Mouse (Mus musculus): ENCODE measurements around the gene Rasgef1b.

DNA sequence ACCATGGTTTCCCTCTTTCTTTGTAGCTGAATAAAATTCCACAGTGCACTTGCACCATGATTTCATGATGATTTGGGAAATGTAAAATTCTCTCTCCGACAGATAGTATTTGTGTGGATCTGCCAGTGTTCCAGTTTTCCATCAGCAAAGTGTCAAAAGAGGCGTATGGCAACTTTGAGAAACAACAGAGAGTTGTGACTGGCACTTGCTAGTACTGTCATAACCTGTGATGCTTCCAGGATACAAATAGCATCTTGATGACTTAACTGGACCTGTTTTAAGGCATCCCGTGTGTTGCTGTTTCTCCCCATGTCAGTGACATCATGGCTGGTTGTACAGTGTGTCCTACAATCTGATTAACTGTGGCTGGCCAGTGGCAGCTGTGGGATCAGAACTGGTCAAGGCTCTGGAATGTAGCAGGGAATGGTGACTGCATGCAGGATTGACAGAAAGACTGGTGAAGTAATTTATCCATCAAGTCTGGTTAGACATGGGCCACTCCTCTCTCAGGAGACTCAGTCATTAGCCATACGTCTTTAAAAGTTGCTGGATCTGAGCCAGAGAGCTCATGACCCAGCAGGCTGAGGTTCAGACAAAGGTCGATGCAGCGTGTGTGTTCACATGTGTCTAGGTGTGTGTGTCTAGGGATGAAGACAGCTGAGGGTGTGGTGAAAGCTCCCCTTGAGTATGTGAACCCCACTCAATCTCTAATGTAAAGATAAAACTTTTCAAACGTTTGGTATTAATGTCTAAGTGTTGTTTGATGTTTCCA is 328.8 kb downstream of the Rasgef1b start:
- TF ChIP-seq POLR2A (IDR thresholded peaks at IDR 0.05; ENCODE audit: low read depth, low read length) (no peak), CTCF (conservative IDR thresholded peaks at IDR 0.05; ENCODE audit: insufficient read depth, insufficient read length, low read depth, low read length) (no peak)
